Mouse (Mus musculus) urinary bladder, postnatal 25 days (tissue): ENCODE measurements around the gene Ccdc174.

ENCODE experiments used
- DNase-seq: peaks from one replicate; pipeline ENCODE4 v3.0.0; 2022; ENCODE audit warnings: low spot score

Gene Ccdc174

GRCm38 (mm10) chr6:91931231-91931630 is 53.4 kb downstream of the Ccdc174 start:
- DNase-seq, result no peak

DNA sequence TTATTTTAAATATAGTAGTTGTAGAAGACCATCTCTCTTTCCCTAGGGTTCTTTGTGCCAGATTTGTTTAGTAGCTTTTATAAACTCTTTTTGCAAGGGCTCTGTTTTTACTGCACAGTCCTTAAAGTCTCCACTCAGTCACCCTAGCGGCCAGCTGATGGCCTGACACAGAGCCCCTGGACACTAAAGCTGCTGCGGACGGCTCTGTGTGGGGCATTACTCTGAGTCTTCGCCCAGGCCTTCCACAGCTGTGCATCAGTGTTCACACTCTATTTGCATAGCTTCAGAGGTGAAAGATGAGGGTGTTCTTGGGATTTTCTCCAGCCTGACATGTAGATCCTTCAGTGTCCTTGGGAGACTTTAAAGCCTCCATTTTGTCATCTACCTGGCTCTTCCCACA is 60.6 kb downstream of the Ccdc174 start:
- DNase-seq, result no peak

DNA sequence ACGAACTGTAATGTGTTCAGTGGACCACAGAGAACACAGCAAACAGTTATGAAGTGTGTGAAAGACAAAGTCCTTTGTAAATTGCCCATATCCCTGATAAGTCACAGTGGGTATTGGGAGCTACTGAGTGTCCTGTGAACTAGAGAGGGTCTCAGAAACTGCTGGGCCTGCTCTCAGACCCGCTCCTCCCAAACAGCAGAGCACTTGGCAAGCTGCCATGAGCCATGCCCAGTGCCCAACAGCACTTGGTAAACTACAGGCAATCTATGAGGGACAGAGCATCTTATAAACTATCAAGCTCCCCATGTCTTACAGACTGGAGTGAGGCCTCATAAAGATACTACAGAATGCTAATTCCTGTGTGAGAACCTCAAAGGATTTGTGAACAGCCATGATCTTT is 70.6 kb downstream of the Ccdc174 start:
- no peak for DNase-seq
